Mouse (Mus musculus) E14TG2a.4 (cell line): Measurements from ENCODE around the gene Lrrc74a.

Experiments used
- CTCF ChIP-seq: conservative IDR thresholded peaks from 2 replicates; pipeline ENCODE4 v1.5.1; 2014; ENCODE audit warnings: low read length
- NANOG ChIP-seq: IDR thresholded peaks from 2 replicates; pipeline ENCODE4 v1.6.1; 2014; ENCODE audit warnings: borderline replicate concordance, low read length, mixed read lengths
- POU5F1 ChIP-seq: IDR thresholded peaks from 2 replicates; pipeline ENCODE4 v1.6.1; 2014; ENCODE audit warnings: low read length, borderline replicate concordance

GRCm38 (mm10) chr12:86790849-86791127 lies 56.6 kb downstream of the Lrrc74a start:
- TF ChIP-seq CTCF (no peak), NANOG (no peak), POU5F1 (no peak)
